Mouse (Mus musculus) heart, embryonic 14.5 days (tissue): ENCODE measurements around the gene Ncl. TPM values are rescaled to one million over a fixed set of nuclear protein-coding genes. Genes with fewer than 3 reads are reported as not detected.

ENCODE experiments used
- microRNA-seq: library from miRNA; unstranded; fragments of <30 nt; microRNA quantifications from one replicate; pipeline ENCODE4, GENCODE M21; 2016
- polyA plus RNA-seq: library from polyadenylated mRNA; unstranded; fragments of >200 nt; fragmentation: Nextera tagmentation; extraction: Ambion mirVana; gene quantifications from 2 replicates; pipeline ENCODE4 v1.2.1, GENCODE M21; 2014

Ncl gene
- polyA plus RNA-seq, 1 experiment from 2014 or later = 177 TPM

Small RNA genes within 50 kb of the gene (microRNA-seq; reads per million reads assigned to microRNA genes)
- 81.4 reads per million, percentile 49 among the genes with 10 or more reads in this experiment for gene mmu-mir-3535

Other genes starting within 250 kb of the Ncl start
- 0.13 and 0.39 TPM in 2 replicates for gene Htr2b, start 247.4 kb downstream of the Ncl start, polyA plus RNA-seq
- gene Gm21972, start 225.8 kb downstream of the Ncl start, polyA plus RNA-seq = not detected in 2 replicates
- 11.9 and 12.3 TPM in 2 replicates for gene Armc9, start 204.6 kb downstream of the Ncl start, polyA plus RNA-seq
- 2.4 and 3.5 TPM in 2 replicates for gene B3gnt7, start 56.6 kb downstream of the Ncl start, polyA plus RNA-seq
- not detected in 2 replicates for gene Nmur1, start 66.8 kb upstream of the Ncl start, polyA plus RNA-seq
- gene Tex44, start 66.9 kb upstream of the Ncl start, polyA plus RNA-seq = not detected in 2 replicates
- 788 and 789 TPM in 2 replicates for gene Ptma, start 167.3 kb upstream of the Ncl start, polyA plus RNA-seq
- 63.5 and 67.9 TPM in 2 replicates for gene Pde6d, start 223.2 kb upstream of the Ncl start, polyA plus RNA-seq
- 20.7 and 20.9 TPM in 2 replicates for gene Cops7b, start 223.5 kb upstream of the Ncl start, polyA plus RNA-seq